Mouse (Mus musculus) spleen, adult 2 months (tissue): ENCODE measurements around the gene Prss30.

Experiments
- CTCF ChIP-seq: fragments of 200-500 bp; IDR thresholded peaks from 2 replicates; pipeline ENCODE4 v1.5.1; 2011; ENCODE audit warnings: mild to moderate bottlenecking, inconsistent platforms; ENCODE audit not compliant: insufficient read depth, insufficient read length, insufficient replicate concordance; ENCODE audit errors: extremely low read depth
- POLR2A ChIP-seq: fragments of 200-500 bp; IDR thresholded peaks from 2 replicates; pipeline ENCODE4 v1.6.1; 2011; ENCODE audit warnings: low read depth, low read length, inconsistent platforms

GRCm38 (mm10) chr17:24020696-24021095 lies 40.3 kb upstream of the Prss30 start:
- TF ChIP-seq POLR2A (no peak), CTCF (no peak)
